Mouse (Mus musculus): ENCODE measurements around the gene Borcs8. TPM values are rescaled to one million over a fixed set of nuclear protein-coding genes. Genes with fewer than 3 reads are reported as not detected.

Gene Borcs8
- polyA plus RNA-seq, 1 experiment from 2014 or later = 64.2 TPM

- Histone ChIP-seq H3K27me3 (ENCODE audit: control insufficient read depth, insufficient read depth, low read length) (no peaks in the 10 kb centered on the region), H3K36me3 (ENCODE audit: control insufficient read depth, insufficient read depth, low read length) (peaks cover 11% of the 10 kb centered on the region), H3K4me2 (ENCODE audit: low read length) (no peak overlapping the region), H3K9me3 (ENCODE audit: control insufficient read depth, low read length) (no peaks in the 10 kb centered on the region), H3K4me3 (replicated peaks; ENCODE audit: low read depth, low read length) (no peak overlapping the region), H3K27ac (replicated peaks; ENCODE audit: low read depth, low read length) (peak overlapping the region; percentile 37; the same call in 1 of the 2 replicates), H3K4me1 (ENCODE audit: control insufficient read depth, insufficient read depth, low read length) (peaks cover 5% of the 10 kb centered on the region; the same call in 1 of the 2 replicates), H3K9ac (replicated peaks; ENCODE audit: low read length) (no peak overlapping the region)
- ATAC-seq (ENCODE audit: low FRiP score, low TSS enrichment) (no peak), DNase-seq (peak; percentile 61)
- 67% methylated on average over 3 of the region's 3 CpGs for WGBS
Observed at GRCm38 (mm10) chr8:70128435-70128834, 10.9 kb upstream of the Borcs8 start.

- Histone ChIP-seq H3K4me2 (ENCODE audit: low read length) (no peak overlapping the region), H3K9me3 (ENCODE audit: control insufficient read depth, low read length) (no peaks in the 10 kb centered on the region), H3K4me1 (ENCODE audit: control insufficient read depth, insufficient read depth, low read length) (peaks cover 5% of the 10 kb centered on the region; the same call in 1 of the 2 replicates), H3K9ac (replicated peaks; ENCODE audit: low read length) (no peak overlapping the region), H3K36me3 (ENCODE audit: control insufficient read depth, insufficient read depth, low read length) (peaks cover 21% of the 10 kb centered on the region), H3K4me3 (replicated peaks; ENCODE audit: low read depth, low read length) (no peak overlapping the region), H3K27me3 (ENCODE audit: control insufficient read depth, insufficient read depth, low read length) (no peaks in the 10 kb centered on the region), H3K27ac (replicated peaks; ENCODE audit: low read depth, low read length) (0 out of 2 replicates have a peak overlapping the region, but pooled peaks have one; percentile 4)
- ATAC-seq (ENCODE audit: low FRiP score, low TSS enrichment) = peak; percentile 31
- WGBS = 61% methylated on average over 9 of the region's 9 CpGs
- peak; percentile 58 for DNase-seq
Observed at GRCm38 (mm10) chr8:70129309-70129952, 9.9 kb upstream of the Borcs8 start.

GRCm38 (mm10) chr8:70130066-70130465 lies 9.2 kb upstream of the Borcs8 start:
- ATAC-seq (ENCODE audit: low FRiP score, low TSS enrichment) (no peak), DNase-seq (no peak)
- Histone ChIP-seq H3K27me3 (ENCODE audit: control insufficient read depth, insufficient read depth, low read length) (no peaks in the 10 kb centered on the region), H3K27ac (replicated peaks; ENCODE audit: low read depth, low read length) (0 out of 2 replicates have a peak overlapping the region, but pooled peaks have one; percentile 4), H3K4me1 (ENCODE audit: control insufficient read depth, insufficient read depth, low read length) (peaks cover 5% of the 10 kb centered on the region; the same call in 1 of the 2 replicates), H3K4me2 (ENCODE audit: low read length) (no peak overlapping the region), H3K4me3 (replicated peaks; ENCODE audit: low read depth, low read length) (no peak overlapping the region), H3K9ac (replicated peaks; ENCODE audit: low read length) (no peak overlapping the region), H3K36me3 (ENCODE audit: control insufficient read depth, insufficient read depth, low read length) (peaks cover 27% of the 10 kb centered on the region), H3K9me3 (ENCODE audit: control insufficient read depth, low read length) (no peaks in the 10 kb centered on the region)
- 90% methylated on average over 3 of the region's 3 CpGs for WGBS

- H3K27me3 ChIP-seq (ENCODE audit: control insufficient read depth, insufficient read depth, low read length) = no peaks in the 10 kb centered on the region
- peak within 1 kb of the TSS; percentile 63 for H3K4me2 ChIP-seq (ENCODE audit: low read length)
- peak within 1 kb of the TSS; percentile 54 for H3K4me3 ChIP-seq (replicated peaks; ENCODE audit: low read depth, low read length)
- DNase-seq = peak; percentile 96
- H3K27ac ChIP-seq (replicated peaks; ENCODE audit: low read depth, low read length) = 0 out of 2 replicates have a peak within 1 kb of the TSS, but pooled peaks have one; percentile 6
- H3K36me3 ChIP-seq (ENCODE audit: control insufficient read depth, insufficient read depth, low read length) = peaks cover 35% of the 10 kb centered on the region
- peak; percentile 82 for ATAC-seq (ENCODE audit: low FRiP score, low TSS enrichment)
- WGBS = 1% methylated on average over 37 of the region's 37 CpGs
- peaks cover 5% of the 10 kb centered on the region; the same call in 1 of the 2 replicates for H3K4me1 ChIP-seq (ENCODE audit: control insufficient read depth, insufficient read depth, low read length)
- no peaks in the 10 kb centered on the region for H3K9me3 ChIP-seq (ENCODE audit: control insufficient read depth, low read length)
- peak within 1 kb of the TSS; percentile 61 for H3K9ac ChIP-seq (replicated peaks; ENCODE audit: low read length)
Observed at GRCm38 (mm10) chr8:70131166-70131883, 8.0 kb upstream of the Borcs8 start, which contains the start of gene Nr2c2ap. Gene Nr2c2ap, plus strand, starts transcription at chr8:70131333.

GRCm38 (mm10) chr8:70134086-70134485 lies 5.2 kb upstream of the Borcs8 start:
- H3K27ac ChIP-seq (replicated peaks; ENCODE audit: low read depth, low read length) = no peak overlapping the region
- H3K4me2 ChIP-seq (ENCODE audit: low read length) = no peak overlapping the region
- H3K27me3 ChIP-seq (ENCODE audit: control insufficient read depth, insufficient read depth, low read length) = no peaks in the 10 kb centered on the region
- no peak for DNase-seq
- 87% methylated on average over 5 of the region's 5 CpGs for WGBS
- H3K9me3 ChIP-seq (ENCODE audit: control insufficient read depth, low read length) = no peaks in the 10 kb centered on the region
- H3K4me1 ChIP-seq (ENCODE audit: control insufficient read depth, insufficient read depth, low read length) = peaks cover 13% of the 10 kb centered on the region
- peaks cover 38% of the 10 kb centered on the region for H3K36me3 ChIP-seq (ENCODE audit: control insufficient read depth, insufficient read depth, low read length)
- no peak for ATAC-seq (ENCODE audit: low FRiP score, low TSS enrichment)
- H3K9ac ChIP-seq (replicated peaks; ENCODE audit: low read length) = no peak overlapping the region
- no peak overlapping the region for H3K4me3 ChIP-seq (replicated peaks; ENCODE audit: low read depth, low read length)

- Histone ChIP-seq H3K4me3 (replicated peaks; ENCODE audit: low read depth, low read length) (no peak overlapping the region), H3K9me3 (ENCODE audit: control insufficient read depth, low read length) (no peaks in the 10 kb centered on the region), H3K27me3 (ENCODE audit: control insufficient read depth, insufficient read depth, low read length) (no peaks in the 10 kb centered on the region), H3K4me1 (ENCODE audit: control insufficient read depth, insufficient read depth, low read length) (peaks cover 13% of the 10 kb centered on the region), H3K4me2 (ENCODE audit: low read length) (no peak overlapping the region), H3K9ac (replicated peaks; ENCODE audit: low read length) (no peak overlapping the region), H3K36me3 (ENCODE audit: control insufficient read depth, insufficient read depth, low read length) (peaks cover 38% of the 10 kb centered on the region), H3K27ac (replicated peaks; ENCODE audit: low read depth, low read length) (no peak overlapping the region)
- DNase-seq = no peak
- ATAC-seq (ENCODE audit: low FRiP score, low TSS enrichment) = no peak
- 91% methylated on average over 9 of the region's 9 CpGs for WGBS
Observed at GRCm38 (mm10) chr8:70134931-70135330, 4.4 kb upstream of the Borcs8 start.

- DNase-seq = no peak
- 94% methylated on average over 4 of the region's 4 CpGs for WGBS
Observed at GRCm38 (mm10) chr8:70136591-70136990, 2.7 kb upstream of the Borcs8 start.

GRCm38 (mm10) chr8:70137890-70138289 lies 1.4 kb upstream of the Borcs8 start:
- Histone ChIP-seq H3K4me2 (ENCODE audit: low read length) (peak overlapping the region; percentile 65), H3K9me3 (ENCODE audit: control insufficient read depth, low read length) (no peaks in the 10 kb centered on the region), H3K9ac (replicated peaks; ENCODE audit: low read length) (peak overlapping the region; percentile 12; the same call in 1 of the 2 replicates), H3K4me1 (ENCODE audit: control insufficient read depth, insufficient read depth, low read length) (peaks cover 19% of the 10 kb centered on the region), H3K27ac (replicated peaks; ENCODE audit: low read depth, low read length) (no peak overlapping the region), H3K4me3 (replicated peaks; ENCODE audit: low read depth, low read length) (peak overlapping the region; percentile 55; the same call in 1 of the 2 replicates), H3K27me3 (ENCODE audit: control insufficient read depth, insufficient read depth, low read length) (no peaks in the 10 kb centered on the region), H3K36me3 (ENCODE audit: control insufficient read depth, insufficient read depth, low read length) (peaks cover 42% of the 10 kb centered on the region)
- 82% methylated on average over 4 of the region's 4 CpGs for WGBS
- DNase-seq (no peak), ATAC-seq (ENCODE audit: low FRiP score, low TSS enrichment) (no peak)

More at GRCm38 (mm10) chr8:70136591-70136990, 2.7 kb upstream of the Borcs8 start:
- Histone ChIP-seq H3K27ac (replicated peaks; ENCODE audit: low read depth, low read length) (no peak overlapping the region), H3K4me2 (ENCODE audit: low read length) (no peak overlapping the region), H3K4me3 (replicated peaks; ENCODE audit: low read depth, low read length) (no peak overlapping the region), H3K36me3 (ENCODE audit: control insufficient read depth, insufficient read depth, low read length) (peaks cover 38% of the 10 kb centered on the region), H3K27me3 (ENCODE audit: control insufficient read depth, insufficient read depth, low read length) (no peaks in the 10 kb centered on the region), H3K9ac (replicated peaks; ENCODE audit: low read length) (no peak overlapping the region), H3K9me3 (ENCODE audit: control insufficient read depth, low read length) (no peaks in the 10 kb centered on the region), H3K4me1 (ENCODE audit: control insufficient read depth, insufficient read depth, low read length) (peaks cover 22% of the 10 kb centered on the region)
- no peak for ATAC-seq (ENCODE audit: low FRiP score, low TSS enrichment)
